Mouse (Mus musculus) kidney, postnatal 0 days (tissue): ENCODE measurements at regions not wholly inside any gene's neighbourhood (a gene's known extent, or its start where the extent isn't known, plus 50 kb on each side); places are given as distances from the start of the nearest gene placed in this dataset.

ENCODE experiments used
- ATAC-seq: fragments of 200-750 bp; cut with Nextera tagmentation; replicated peaks from 2 replicates; pipeline ENCODE4 v1.8.0; 2017; ENCODE audit warnings: low read depth, moderate number of reproducible peaks, moderate TSS enrichment, moderate library complexity; ENCODE audit not compliant: low FRiP score
- DNase-seq: peaks from one replicate; pipeline ENCODE4 v3.0.0-alpha.2; 2016; ENCODE audit warnings: low spot score
- H3K27ac ChIP-seq: fragments of 300-500 bp; sonication (generic); 2 replicates; pipeline ENCODE4 v1.5.1; 2014; ENCODE audit warnings: mild to moderate bottlenecking
- H3K27me3 ChIP-seq: fragments of 300-500 bp; sonication (generic); 2 replicates; pipeline ENCODE4 v1.6.1; 2014; ENCODE audit warnings: low read length, mixed read lengths; ENCODE audit not compliant: insufficient read depth
- H3K36me3 ChIP-seq: fragments of 300-500 bp; sonication (generic); 2 replicates; pipeline ENCODE4 v1.6.1; 2014; ENCODE audit warnings: low read length, mixed read lengths; ENCODE audit not compliant: insufficient read depth
- H3K4me1 ChIP-seq: fragments of 300-500 bp; sonication (generic); replicated peaks from 2 replicates; pipeline ENCODE4 v1.6.1; 2014; ENCODE audit warnings: antibody characterized with exemption, low read length, mixed read lengths; ENCODE audit not compliant: insufficient read depth
- H3K4me2 ChIP-seq: fragments of 300-500 bp; sonication (generic); 2 replicates; pipeline ENCODE4 v1.6.1; 2014; ENCODE audit warnings: mild to moderate bottlenecking, low read length, moderate library complexity, mixed read lengths
- H3K4me3 ChIP-seq: fragments of 300-500 bp; sonication (generic); replicated peaks from 2 replicates; pipeline ENCODE4 v1.5.1; 2014; ENCODE audit warnings: low read depth, low read length
- H3K9ac ChIP-seq: fragments of 300-500 bp; sonication (generic); 2 replicates; pipeline ENCODE4 v1.6.1; 2014; ENCODE audit warnings: low read depth, low read length
- H3K9me3 ChIP-seq: fragments of 300-500 bp; sonication (generic); replicated peaks from 2 replicates; pipeline ENCODE4 v1.6.1; 2016; ENCODE audit warnings: low read length, inconsistent platforms, mixed read lengths
- CTCF ChIP-seq: IDR thresholded peaks from 2 replicates; pipeline ENCODE4 v1.5.1; 2016; ENCODE audit warnings: antibody characterized with exemption, low read depth, mild to moderate bottlenecking, moderate library complexity
- WGBS: fragments of 180-500 bp; shearing (Covaris S2); extraction: QIAGEN DNeasy Blood & Tissue Kit; methylation state at CpG from one replicate; pipeline ENCODE4 v1.1.7; 2014; 5-methylcytosine and 5-hydroxymethylcytosine counted together

DNA sequence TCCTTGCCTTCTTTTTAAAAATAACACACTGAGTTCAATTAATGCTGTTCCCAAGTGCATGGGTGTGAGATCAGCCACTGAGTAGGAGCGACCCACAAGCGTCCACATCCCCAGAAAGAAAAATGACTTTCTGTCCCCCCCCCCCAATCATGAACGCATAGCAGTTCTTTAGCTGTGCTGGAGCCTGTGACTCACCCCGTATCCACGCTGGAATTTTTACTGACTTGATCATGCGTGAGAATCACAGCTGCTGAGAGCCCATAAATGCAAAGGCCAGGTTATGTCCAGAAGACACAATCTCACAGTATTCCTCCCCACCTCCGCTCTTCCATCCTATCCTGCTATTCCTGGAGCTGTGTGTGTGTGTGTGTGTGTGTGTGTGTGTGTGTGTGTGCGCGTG lies 53.3 kb downstream of the Fos start:
- no peaks in the 10 kb centered on the region for H3K9me3 ChIP-seq
- no peaks in the 10 kb centered on the region for H3K27me3 ChIP-seq
- H3K27ac ChIP-seq, result no peak overlapping the region
- DNase-seq (no peak), ATAC-seq (no peak)
- WGBS, result 50% methylated on average over 9 of the region's 9 CpGs
- H3K36me3 ChIP-seq, result no peaks in the 10 kb centered on the region
- H3K4me1 ChIP-seq, result peaks cover 8% of the 10 kb centered on the region
- H3K4me2 ChIP-seq, result no peak overlapping the region
- no peak overlapping the region for H3K9ac ChIP-seq
- no peak overlapping the region for H3K4me3 ChIP-seq
- TF ChIP-seq CTCF, result no peak

DNA sequence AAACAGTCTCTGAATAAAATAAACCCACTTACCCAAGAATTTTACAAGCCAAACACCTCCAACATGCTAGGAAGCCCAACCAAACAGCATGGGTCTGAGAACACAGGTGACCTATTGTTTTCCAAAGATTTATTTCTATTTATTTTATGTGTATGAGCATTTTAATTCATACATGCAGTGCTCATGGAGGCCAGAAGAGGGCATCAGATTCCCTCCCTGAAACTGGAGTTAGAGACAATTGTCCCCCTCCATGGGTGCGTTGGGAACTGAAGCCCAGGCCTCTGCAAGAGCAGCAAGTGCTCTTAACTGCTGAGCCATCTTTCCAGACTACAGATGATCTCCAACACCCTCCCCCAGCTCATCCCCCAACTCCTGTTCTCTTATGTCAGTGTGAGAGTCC lies 57.9 kb downstream of the Fos start:
- no peaks in the 10 kb centered on the region for H3K9me3 ChIP-seq
- no peak overlapping the region for H3K4me3 ChIP-seq
- no peak overlapping the region for H3K27ac ChIP-seq

DNA sequence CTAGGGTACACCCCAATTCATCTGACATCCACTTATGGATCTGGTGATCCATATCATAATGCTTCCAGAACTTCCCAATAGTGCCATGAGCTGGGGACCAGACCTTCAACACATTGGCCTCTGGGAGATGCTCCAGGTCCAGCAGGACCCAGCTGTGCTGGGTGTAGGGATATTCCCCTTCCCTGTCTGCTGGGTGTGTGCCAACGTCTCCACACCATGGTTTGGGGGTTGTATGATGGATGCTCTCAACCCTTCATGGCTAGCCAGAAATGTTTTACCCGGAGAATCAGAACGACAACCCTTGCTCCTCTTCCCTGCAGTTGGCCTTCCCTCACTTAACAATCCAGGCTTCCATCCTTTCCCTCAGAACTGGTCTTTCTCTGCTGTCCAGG lies 58.5 kb downstream of the Fos start:
- H3K36me3 ChIP-seq, result no peaks in the 10 kb centered on the region
- ATAC-seq (no peak), DNase-seq (no peak)
- no peaks in the 10 kb centered on the region for H3K27me3 ChIP-seq
- no peaks in the 10 kb centered on the region for H3K9me3 ChIP-seq
- no peak overlapping the region for H3K4me3 ChIP-seq
- 70% methylated on average over 3 of the region's 3 CpGs for WGBS
- no peak overlapping the region for H3K9ac ChIP-seq
- no peak overlapping the region for H3K4me2 ChIP-seq
- no peaks in the 10 kb centered on the region for H3K4me1 ChIP-seq
- TF ChIP-seq CTCF, result no peak
- peak overlapping the region; percentile 55; the same call in 1 of the 2 replicates for H3K27ac ChIP-seq

More for the DNA sequence above, 57.9 kb downstream of the Fos start:
- H3K4me1 ChIP-seq, result no peaks in the 10 kb centered on the region
- no peak overlapping the region for H3K9ac ChIP-seq
- ATAC-seq, result no peak
- no peaks in the 10 kb centered on the region for H3K36me3 ChIP-seq
- 88% methylated on average over 1 of the region's 1 CpGs for WGBS
- DNase-seq, result no peak
- no peaks in the 10 kb centered on the region for H3K27me3 ChIP-seq
- H3K4me2 ChIP-seq, result no peak overlapping the region
- TF ChIP-seq CTCF, result no peak; the same call in 1 of the 2 replicates

DNA sequence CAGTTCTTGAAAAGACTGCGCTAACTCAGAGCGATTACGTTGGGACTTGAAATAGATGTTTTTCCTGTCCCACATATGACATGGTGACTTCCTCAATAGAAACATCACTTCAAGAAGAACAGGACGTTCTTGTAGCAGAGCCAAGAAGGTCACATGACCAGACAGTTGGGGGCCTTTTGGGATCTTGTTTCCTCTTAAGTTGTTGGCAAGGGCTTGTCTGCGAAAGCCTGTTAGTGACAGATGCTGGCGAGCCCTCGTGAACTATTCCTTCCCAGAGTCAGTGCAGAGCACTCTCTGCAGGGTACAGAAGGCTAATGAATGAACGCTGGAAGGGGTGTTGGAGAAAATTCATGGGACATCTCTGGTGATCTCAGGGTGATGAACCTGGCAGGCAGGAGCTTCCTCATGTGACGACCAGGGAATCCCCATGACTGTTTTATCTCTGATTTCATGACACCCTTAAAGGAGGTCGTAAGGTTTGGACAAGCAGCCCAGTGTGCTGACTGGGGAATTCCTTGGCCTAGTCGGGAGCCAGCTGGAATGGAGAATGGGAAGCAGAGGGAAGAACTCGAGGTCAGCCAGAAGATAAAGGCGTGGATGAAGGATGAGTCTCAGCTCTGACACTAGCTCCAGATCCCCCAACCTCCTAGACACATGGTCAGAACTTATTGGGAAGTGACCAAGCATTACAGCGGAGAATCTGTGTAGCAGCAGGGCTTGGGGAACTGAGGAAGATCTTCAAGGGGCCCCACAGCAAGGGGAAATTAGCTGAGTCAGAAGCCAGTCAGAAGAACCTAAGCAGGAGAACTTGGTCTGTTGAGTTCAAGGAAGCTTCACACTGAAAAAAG lies 59.1 kb downstream of the Fos start:
- DNase-seq (peak; percentile 79), ATAC-seq (peak; percentile 52; the same call in 1 of the 2 replicates)
- WGBS, result 46% methylated on average over 14 of the region's 14 CpGs
- Histone ChIP-seq H3K9ac (no peak overlapping the region), H3K27me3 (no peaks in the 10 kb centered on the region), H3K4me1 (no peaks in the 10 kb centered on the region), H3K9me3 (no peaks in the 10 kb centered on the region), H3K27ac (peak overlapping the region; percentile 43), H3K36me3 (no peaks in the 10 kb centered on the region), H3K4me3 (no peak overlapping the region), H3K4me2 (no peak overlapping the region)
- no peak for TF ChIP-seq CTCF

DNA sequence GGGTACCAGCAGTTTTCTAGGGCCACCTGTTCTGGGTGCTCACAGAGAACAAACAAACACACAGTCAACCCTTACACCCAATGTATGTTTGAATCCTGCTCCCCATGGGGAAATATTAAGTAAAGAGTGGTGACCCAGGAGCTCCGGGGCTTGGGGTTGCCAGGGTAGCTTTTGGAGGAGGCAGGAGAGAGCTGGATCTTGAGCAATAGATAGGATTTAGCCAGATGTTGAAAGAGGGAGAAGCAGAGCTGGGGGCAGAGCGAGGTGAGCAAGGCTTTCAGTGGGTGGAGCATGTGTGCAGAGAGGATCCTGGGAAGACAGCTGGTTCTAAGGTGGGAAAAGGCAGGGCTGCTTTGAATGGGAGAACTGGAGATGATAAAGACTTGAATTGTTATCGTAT lies 59.9 kb downstream of the Fos start:
- no peaks in the 10 kb centered on the region for H3K4me1 ChIP-seq
- DNase-seq (no peak), ATAC-seq (no peak)
- no peak overlapping the region for H3K9ac ChIP-seq
- no peak for TF ChIP-seq CTCF
- H3K27me3 ChIP-seq, result no peaks in the 10 kb centered on the region
- no peaks in the 10 kb centered on the region for H3K36me3 ChIP-seq
- no peaks in the 10 kb centered on the region for H3K9me3 ChIP-seq
- no peak overlapping the region for H3K27ac ChIP-seq
- no peak overlapping the region for H3K4me2 ChIP-seq
- WGBS, result 91% methylated on average over 3 of the region's 3 CpGs
- H3K4me3 ChIP-seq, result no peak overlapping the region

DNA sequence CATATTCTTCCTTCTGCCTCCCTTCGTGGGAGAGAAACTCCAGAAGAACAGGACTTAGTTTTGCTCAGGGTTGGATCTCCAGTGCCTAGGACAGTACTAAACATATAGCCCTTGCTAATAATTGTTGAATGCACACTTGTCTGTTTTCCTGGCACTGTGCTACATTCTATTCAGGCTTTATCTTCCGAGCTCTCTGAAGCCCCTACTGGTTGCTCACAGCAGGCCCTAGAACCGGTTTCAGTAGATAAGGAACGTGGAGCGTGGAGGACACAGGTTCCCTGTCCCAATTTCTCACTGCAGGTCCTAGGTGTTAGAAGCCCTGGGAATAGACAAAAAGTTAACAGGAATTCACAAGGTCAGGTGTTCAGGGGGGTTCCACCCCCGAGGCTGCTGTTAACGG lies 59.4 kb upstream of the Jdp2 start:
- no peak overlapping the region for H3K9ac ChIP-seq
- TF ChIP-seq CTCF, result peak; percentile 19; the same call in 1 of the 2 replicates
- no peak overlapping the region for H3K4me2 ChIP-seq
- H3K36me3 ChIP-seq, result no peaks in the 10 kb centered on the region
- 44% methylated on average over 7 of the region's 7 CpGs for WGBS
- H3K27me3 ChIP-seq, result no peaks in the 10 kb centered on the region
- ATAC-seq, result no peak
- DNase-seq, result no peak
- no peaks in the 10 kb centered on the region for H3K9me3 ChIP-seq
- no peaks in the 10 kb centered on the region for H3K4me1 ChIP-seq
- H3K4me3 ChIP-seq, result no peak overlapping the region
- no peak overlapping the region for H3K27ac ChIP-seq
